Mouse (Mus musculus) gonadal fat pad, adult 2 months (tissue): Measurements from ENCODE around the gene Kat7. TPM values are rescaled to one million over a fixed set of nuclear protein-coding genes. Genes with fewer than 3 reads are reported as not detected.
A peak's percentile ranks its signal among the peaks of the same experiment; 100 is the strongest.

Source experiments
- DNase-seq: peaks from one replicate; pipeline ENCODE4 v3.0.0-alpha.2; 2012; ENCODE audit warnings: low read depth
- polyA plus RNA-seq: library from polyadenylated mRNA; depleted of rRNA; stranded (reverse); fragments of >200 nt; gene quantifications from 2 replicates; pipeline ENCODE4 v1.2.3, GENCODE M21; 2012

Kat7 gene
- polyA plus RNA-seq, 1 experiment: 33.8 TPM

DNA sequence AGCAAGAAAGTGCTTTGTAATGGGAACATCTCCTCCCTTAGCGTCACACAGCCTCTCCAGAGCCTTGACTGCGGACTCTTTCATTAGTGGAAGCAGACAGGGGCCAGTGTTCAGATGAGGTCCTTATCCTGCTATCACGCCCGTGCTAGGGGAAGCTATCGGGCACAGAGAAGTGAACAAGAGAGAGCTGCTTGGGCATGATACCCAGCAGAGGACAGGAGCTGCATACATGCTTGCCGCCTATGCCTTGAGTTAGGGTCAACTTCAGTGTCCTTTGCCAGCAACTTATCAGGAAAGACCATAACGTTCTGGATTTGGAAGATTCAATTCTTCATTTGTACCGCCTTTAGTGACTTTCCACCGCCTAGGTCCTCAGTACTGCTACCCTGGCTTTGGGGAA, 23.8 kb upstream of the Kat7 start:
- DNase-seq: no peak

GRCm38 (mm10) chr11:95333209-95333608, 23.2 kb upstream of the Kat7 start:
- no peak for DNase-seq

GRCm38 (mm10) chr11:95330662-95331061, 20.6 kb upstream of the Kat7 start:
- no peak for DNase-seq

GRCm38 (mm10) chr11:95328629-95329028, 18.6 kb upstream of the Kat7 start:
- DNase-seq: no peak

GRCm38 (mm10) chr11:95326243-95326642, 16.2 kb upstream of the Kat7 start:
- DNase-seq: no peak

- no peak for DNase-seq
These were observed 15.8 kb upstream of the Kat7 start for GRCm38 (mm10) chr11:95325832-95326231.

DNA sequence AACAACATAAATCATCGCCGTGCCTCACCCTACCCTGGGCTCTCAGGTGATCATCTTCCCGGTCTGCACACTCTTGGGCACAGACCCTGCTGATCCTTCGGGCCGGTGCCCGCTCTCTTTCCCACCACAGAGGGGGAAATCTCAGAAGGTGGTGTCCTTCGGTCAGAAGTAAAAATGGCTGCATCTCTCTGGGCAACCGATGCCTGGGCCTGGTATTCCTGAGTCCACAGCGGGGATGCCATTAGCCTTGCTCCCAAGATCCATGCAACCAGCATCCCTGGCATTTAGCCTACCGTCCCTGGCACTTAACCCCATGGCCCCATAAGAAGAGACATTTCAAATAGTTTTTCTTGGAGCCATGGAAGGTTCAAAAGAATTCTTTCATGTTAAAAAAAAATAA, 14.1 kb upstream of the Kat7 start:
- DNase-seq: no peak

DNA sequence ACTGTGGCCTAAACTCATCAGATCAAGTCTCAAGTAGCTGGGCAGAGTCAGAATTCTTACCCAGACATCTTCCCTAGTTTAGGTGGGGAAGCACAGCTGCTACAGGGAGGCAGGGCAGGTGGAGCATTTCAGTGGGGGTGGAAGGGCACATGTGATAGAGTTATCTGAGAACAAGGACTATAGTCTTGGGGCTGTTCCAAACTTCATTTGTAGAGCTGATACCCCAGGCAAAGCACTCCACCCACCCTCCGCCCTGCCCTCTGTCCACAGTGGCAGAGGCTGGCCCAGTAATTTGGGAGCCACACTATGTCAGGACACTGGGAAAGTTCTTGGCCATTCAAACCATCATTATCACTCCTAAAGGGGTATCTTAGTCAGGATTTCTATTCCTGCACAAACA, 10.0 kb upstream of the Kat7 start:
- no peak for DNase-seq

DNA sequence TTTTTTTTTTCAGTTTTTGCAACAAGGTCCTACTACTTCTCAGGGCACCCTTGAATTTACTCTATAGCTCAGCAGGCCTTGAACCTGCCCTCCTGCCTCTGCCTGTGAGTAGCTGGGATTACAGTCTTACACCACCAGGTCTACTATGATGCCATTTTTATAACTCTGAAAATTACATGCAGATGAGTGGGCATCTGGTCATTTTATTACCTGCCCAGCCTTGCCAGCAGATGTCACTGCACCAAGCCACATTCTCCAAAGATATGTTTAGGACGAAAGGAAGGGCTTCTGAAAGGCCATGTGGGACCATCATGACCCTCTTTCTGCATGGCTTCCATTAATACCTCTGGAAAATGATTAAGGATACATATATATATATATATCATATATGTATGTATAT, 9.5 kb upstream of the Kat7 start:
- DNase-seq: no peak

GRCm38 (mm10) chr11:95318116-95318515, 8.1 kb upstream of the Kat7 start:
- DNase-seq: no peak

DNA sequence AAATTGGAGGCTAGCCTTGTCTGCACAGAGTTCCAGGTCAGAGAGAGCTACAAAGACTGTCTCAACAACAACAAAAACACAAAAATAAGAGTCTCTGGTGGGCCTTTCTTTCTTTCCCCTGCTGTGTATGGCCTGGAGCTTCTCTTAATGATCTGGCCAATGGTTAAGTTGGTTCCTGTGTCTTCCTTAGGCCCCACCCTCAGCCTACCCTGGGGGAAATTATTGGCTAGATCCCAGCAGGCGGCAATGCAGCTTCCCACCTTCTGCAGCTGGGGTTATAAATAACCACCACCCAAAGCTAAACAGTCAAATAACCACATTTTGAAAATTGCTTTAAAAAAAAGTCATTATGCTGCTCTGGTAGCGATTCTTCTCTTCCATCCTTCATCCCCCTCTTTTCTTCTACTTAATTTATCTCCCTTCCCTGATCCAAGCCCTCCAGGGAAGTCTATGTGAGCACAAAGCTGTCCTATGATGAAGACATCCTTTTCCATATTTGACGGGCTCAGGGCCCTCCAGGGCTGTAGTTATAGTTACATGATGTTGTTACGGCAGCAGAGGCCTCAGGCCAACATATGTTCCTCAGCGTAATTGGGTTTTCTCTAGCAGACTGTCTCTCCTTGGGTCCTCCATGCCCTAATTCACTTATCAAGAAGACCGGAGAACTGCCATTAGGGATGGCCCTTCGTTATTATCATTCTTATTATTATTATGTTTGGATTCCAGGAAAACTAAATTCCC, 5.3 kb upstream of the Kat7 start:
- DNase-seq: no peak

DNA sequence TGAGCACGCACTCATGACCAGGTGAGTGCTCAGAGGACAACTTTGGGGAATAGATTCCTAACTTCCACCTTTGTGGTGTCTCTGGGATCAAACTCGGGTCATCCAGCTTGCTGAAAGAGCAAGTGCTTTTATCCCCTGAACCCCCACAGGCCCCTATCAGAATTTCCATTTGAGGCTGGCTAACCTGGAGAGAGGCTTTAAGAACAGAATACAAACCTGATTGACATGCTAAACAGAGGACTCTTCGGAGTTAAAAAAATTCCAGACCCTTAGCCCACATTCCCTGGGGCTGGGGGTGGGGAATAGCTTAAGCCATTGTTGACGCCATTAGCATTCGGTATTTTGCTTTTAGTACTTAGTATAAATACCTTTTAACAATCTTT, 1.4 kb upstream of the Kat7 start:
- no peak for DNase-seq

GRCm38 (mm10) chr11:95310648-95311424, 790 bp upstream of the Kat7 start:
- DNase-seq: no peak

- DNase-seq: peak; percentile 70
These were observed 488 bp downstream of the Kat7 start for GRCm38 (mm10) chr11:95309510-95310006.

GRCm38 (mm10) chr11:95307526-95307925, 2.5 kb downstream of the Kat7 start:
- no peak for DNase-seq

DNA sequence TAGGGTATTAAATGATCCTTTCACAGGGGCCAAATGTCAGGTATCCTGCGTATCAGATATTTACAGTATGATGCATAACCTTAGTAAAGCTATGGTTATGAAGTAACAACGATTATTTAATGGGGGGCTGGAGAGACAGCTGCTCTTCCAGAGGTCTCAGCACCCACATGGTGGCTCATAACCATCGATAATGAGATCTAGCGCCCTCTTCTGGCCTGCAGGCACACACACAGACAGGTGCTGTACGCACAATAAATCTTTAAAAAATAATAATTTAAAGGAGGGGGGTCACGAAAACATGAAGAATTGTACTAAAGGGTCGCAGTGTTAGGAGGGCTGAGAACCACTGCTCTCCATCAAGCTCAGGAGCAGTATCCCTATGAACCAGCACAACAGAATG, 4.4 kb downstream of the Kat7 start:
- no peak for DNase-seq

- DNase-seq: no peak
These were observed 8.3 kb downstream of the Kat7 start for GRCm38 (mm10) chr11:95301772-95302171.

GRCm38 (mm10) chr11:95299886-95300285, 10.2 kb downstream of the Kat7 start:
- DNase-seq: no peak

DNA sequence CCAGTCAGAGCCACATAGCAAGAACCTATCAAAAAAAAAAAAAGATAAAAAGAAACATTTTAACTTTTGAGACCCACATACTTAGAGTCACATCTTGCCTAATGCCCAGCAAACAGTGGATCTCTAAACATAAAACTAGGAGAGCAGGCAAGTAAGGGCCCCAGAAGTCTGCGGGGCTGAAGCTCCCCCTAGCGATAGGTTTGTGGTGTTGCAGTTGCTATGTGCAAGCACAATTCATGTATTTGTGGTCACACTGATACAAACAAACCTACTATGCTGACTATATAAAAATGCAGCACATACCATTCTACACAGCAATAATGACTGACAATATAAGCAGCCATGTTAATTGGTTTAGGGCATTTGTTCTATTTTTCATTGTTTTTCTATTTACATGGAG, 11.9 kb downstream of the Kat7 start:
- DNase-seq: no peak

GRCm38 (mm10) chr11:95295736-95296135, 14.3 kb downstream of the Kat7 start:
- DNase-seq: no peak

GRCm38 (mm10) chr11:95293017-95293624, 16.9 kb downstream of the Kat7 start:
- DNase-seq: no peak

DNA sequence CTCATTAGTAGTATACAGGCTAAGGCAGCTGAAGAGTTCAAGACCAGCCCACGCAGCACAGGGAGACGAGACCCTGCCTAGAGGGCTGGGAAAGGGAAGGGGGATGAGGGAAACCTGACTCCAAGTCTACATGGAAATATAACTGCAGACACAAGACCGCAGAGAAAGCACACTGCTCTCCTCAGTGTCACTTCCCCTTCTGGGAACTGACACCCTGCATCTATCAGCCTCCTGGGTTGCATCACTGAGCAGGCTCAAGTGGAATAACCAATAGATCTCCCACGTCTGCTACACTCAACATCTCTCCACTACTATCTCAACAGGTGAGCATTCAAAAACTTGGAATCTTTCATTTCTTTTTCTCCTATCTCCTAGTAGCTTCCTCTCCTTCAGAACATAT, 18.0 kb downstream of the Kat7 start:
- DNase-seq: no peak

DNA sequence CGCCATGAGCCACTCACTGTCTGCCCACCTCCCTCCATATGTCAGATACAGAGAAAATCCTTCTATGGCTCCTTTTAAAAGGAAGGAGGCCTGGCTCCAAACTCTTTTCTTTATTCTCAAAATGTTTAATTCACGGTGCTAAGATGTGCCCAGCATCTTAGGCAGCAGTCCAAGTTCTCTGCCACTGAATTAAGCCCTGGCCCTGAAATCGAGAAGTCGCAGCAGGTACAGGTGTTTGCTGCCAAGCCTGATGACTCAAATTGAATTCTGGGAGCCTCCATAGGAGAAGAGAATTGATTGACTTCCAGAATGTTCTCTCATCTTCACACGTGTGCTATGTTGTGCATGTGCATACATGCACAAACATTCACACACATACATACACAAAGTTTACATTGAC, 27.7 kb downstream of the Kat7 start:
- no peak for DNase-seq
